Mouse (Mus musculus): ENCODE data around the gene Rasip1.

The Rasip1 gene

GRCm38 (mm10) chr7:45624718-45625117 lies 2.6 kb upstream of the Rasip1 start:
- DNase-seq (ENCODE audit: low spot score), result no peak

DNA sequence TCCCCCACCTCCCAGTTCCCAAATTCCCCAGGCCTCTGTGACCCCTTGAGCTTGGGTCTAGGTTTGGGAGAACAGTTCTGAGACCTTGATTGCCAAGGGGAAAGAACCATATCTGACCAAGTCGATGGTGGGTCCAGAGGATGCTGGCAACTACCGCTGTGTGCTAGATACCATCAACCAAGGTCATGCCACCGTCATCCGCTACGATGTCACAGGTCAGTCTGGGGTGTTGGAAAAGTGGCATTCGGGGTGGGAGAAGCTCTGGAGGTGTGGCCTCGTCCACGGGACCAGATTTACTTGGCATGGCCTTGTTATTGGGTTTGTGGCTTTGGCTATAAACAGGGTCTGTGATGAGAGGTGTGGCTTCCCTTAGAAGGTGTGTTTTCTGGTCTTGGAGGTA lies 1.8 kb upstream of the Rasip1 start:
- no peak for DNase-seq (ENCODE audit: low spot score)

- no peak for DNase-seq (ENCODE audit: low spot score)
Observed at GRCm38 (mm10) chr7:45626571-45627076, 664 bp upstream of the Rasip1 start.

DNA sequence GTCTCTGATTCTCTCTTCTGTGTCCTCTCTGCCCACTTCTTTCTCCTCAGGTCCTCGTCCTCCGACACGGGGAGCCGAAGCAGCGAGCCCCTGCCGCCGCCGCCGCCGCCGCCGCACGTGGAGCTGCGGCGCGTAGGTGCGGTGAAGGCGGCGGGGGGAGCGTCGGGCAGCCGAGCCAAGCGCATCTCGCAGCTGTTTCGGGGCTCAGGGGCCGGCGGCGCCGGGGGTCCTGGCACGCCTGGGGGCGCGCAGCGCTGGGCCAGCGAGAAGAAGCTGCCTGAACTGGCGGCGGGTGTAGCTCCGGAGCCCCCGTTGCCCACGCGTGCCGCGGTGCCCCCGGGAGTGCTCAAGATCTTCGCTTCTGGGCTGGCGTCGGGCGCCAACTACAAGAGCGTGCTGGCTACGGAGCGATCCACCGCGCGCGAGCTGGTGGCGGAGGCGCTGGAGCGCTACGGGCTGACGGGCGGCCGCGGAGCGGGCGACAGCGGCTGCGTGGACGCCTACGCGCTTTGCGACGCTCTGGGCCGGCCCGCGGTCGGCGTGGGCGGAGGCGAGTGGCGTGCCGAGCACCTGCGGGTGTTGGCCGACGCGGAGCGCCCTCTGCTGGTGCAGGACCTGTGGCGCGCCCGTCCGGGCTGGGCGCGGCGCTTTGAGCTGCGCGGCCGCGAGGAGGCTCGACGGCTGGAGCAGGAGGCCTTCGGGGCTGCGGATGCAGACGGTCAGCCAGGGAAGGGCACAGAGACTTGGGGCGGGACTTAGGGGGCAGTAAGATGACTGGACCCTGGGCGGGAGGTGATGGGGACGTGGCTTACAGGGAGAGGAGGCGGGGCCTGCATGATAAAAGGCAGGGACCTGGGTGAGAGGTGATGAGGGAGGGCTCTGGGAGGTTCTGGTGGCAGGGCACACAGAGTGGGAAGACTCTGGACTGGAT lies 1.3 kb downstream of the Rasip1 start:
- no peak for DNase-seq (ENCODE audit: low spot score)

GRCm38 (mm10) chr7:45630064-45630907 lies 3.0 kb downstream of the Rasip1 start:
- no peak for DNase-seq (ENCODE audit: low spot score)

- no peak for DNase-seq (ENCODE audit: low spot score)
Observed at GRCm38 (mm10) chr7:45632499-45632898, 5.2 kb downstream of the Rasip1 start.

DNA sequence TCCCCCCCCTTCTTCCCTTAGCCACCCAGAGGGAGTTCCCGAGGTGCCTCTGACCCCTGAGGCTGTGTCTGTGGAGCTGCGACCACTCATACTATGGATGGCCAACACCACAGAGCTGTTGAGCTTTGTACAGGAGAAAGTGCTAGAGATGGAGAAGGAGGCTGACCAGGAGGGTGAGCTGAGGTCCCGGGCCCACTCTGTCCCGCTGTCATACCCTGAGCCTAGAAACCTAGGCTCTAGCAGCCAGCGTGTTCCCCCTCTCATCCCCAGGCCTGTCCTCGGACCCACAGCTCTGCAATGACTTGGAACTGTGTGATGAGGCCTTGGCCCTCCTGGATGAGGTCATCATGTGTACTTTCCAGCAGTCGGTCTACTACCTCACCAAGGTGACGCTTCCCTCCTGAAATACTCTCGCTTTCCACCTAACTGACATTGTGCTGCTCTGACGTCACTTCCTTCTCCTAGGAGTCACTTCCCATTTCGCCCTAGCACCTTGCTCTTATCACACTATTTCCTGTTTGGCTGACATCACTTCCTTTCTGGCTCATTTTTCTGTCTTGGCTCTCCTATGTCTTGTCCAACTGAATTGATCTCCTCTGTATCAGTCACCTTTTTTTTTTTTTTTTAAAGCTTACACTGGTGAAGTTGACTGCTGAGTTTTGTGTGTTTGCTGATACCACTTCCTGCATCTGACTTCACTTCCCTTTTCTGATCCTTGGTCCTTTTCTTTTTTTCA lies 7.8 kb downstream of the Rasip1 start:
- DNase-seq (ENCODE audit: low spot score), result no peak

- DNase-seq (ENCODE audit: low spot score), result no peak
Observed at GRCm38 (mm10) chr7:45635711-45636688, 8.7 kb downstream of the Rasip1 start.

DNA sequence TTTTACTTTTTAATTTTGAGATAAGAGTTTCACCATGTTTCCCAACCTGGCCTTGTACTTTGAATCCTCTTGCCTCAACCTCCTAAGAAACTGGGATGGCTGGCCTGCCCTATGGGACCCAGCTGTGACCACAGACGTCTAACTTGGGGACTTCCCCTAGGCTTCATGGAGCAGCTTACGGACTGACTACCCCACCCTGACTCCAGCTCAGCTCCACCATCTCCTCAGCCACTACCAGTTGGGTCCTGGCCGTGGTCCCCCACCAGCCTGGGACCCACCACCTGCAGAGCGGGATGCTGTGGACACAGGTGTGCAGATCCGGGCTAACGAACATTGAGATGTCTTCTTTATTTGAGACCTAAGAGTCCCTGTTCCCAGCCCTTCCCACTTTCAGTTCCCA lies 10.4 kb downstream of the Rasip1 start:
- no peak for DNase-seq (ENCODE audit: low spot score)

GRCm38 (mm10) chr7:45638623-45639401 lies 11.5 kb downstream of the Rasip1 start:
- DNase-seq (ENCODE audit: low spot score), result no peak

DNA sequence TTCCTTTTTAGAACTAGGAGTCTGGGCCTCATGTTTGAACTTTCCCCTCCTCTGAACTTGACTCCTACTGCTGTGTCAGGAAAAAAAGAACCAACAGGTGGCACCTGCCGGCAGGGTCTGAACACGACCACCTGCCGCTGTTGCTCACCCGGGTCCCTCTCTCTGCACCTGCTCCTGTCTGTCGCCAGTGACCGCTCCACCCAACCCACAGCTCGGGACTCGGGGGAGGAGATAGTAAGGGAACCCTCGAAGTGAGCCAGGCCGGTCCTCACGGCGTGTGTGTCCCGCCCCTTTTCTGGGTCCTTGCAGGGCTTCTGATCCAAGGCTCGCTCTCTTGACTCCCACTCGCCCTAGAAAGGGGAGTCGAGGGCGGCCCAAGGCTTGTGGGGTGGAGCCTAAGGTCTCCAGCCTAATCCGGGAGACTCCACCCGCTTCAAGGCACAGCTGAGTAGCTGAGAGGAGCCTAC lies 12.3 kb downstream of the Rasip1 start, which contains the start of gene Mamstr:
Gene Mamstr (plus strand): TSS at position 417 of the 467 bp plus-strand sequence.
- DNase-seq (ENCODE audit: low spot score), result no peak

DNA sequence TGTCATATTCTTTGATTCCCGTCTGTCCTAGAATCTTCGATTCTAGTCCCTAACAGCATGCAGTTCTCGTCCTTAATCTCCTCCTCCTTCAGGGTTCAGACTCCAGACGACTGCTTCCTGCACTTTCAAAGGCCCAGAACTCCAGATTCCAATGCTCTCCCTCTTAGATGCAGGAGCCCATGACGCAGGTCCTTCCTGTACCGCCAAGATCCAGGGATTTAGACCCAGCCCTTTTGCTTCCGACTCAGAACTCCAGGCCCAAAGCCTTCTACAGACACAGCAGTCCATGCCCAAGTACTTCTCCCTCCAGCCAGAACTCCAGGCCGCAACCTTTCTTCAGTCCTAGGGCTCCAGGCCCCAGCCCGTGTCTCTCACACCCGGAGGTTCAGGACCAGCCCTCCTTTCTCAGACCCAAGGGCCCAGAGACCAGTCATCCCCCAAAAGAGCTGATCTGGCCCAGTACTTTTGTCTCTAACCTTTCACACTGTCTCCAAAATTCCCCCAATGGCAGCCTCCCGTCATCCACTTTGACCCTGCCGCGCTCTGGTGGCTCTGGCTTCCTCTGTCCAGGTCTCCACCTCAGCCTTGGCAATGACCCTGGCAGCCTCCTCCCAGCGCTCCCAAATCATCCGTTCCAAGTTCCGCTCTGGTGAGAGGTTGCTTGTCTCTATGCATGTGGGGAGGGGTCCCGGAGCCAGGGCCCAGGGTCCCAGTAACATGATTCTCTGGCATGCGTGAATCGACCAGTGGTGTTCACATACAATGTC lies 13.1 kb downstream of the Rasip1 start:
- no peak for DNase-seq (ENCODE audit: low spot score)

DNA sequence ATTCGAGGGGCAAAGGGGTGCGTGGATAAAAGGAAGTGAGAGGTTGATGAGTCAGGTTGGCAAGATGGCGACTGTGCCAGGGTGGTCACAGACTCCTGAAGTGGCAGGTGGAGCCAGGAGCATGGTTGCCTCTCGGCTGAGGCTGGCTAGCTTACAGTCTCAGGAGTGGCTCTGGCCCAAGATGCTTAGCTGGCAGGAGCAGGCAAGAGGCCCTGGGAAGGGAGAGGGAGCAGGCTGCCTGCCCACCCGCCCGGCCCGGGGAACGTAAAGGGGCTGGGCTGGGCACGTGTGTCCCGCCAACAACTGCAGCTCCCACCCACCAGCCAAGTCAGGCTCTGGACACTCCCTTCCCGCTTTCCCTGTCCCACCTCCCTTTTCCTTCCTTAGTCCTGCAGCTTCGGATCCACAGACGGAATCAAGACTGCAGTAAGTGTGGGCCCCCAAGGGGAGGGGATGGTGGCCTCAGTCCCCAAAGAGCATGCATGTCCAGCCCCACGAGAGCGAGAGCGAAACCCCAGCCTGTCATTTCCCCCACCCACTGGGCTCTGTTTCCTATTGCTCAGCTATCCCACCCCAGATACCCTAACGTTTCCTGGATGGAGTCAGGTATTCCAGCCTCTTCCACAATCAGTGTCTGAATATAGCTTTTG lies 14.2 kb downstream of the Rasip1 start:
- no peak for DNase-seq (ENCODE audit: low spot score)

DNA sequence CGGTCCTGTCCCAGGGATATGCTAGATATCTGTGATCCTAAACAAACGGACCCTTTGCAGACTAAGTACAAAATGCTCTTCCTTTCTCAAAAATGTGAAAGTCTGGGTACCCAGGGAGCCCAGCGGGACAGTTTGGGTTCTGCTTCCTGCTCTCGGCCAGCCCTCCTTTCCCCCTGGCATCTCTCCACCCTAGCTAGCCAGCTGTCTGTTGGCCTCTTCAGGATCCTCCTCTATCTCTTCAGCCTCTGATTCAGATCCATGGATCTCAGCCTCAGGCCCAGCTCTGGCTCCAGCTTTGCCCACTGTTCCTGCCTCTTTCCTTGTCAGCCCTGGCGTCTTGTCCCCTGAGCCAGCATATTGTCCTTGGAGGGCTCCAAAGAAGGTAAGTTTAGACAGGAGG lies 14.8 kb downstream of the Rasip1 start:
- DNase-seq (ENCODE audit: low spot score), result no peak

DNA sequence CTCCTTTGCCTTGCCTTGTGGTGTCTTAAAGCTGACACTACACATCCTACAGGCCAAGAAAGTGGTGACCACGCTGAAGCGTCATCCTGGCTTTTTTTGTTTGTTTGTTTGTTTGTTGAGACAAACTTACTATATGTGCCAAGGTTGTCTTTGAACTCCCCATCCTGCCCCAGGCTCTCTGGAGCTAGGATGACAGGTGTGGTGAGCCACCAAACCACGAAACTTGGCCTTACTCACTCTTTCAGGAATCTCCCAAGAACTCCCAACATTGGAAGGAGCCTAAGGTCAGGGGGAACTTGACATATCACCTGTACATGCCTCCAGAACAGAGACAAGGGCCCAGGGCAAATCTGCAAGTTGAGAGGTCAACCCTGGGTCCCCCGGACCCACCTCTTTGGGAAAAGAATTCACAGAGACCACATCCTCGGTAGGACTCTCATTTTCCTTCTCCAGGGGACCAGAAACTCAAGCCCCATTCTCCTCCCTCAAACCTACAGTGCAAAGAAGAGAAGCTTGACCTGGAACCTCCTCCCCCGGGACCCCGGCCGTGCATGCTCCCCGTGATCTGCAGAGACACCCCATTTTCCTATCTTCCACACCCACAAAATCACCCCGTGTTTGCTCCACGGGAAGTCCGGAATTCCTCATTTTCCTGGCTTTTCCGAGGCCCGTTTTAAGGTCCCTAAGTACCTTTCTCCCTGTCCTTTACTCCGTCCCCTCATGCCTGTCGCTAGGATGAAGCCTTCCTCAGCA lies 15.4 kb downstream of the Rasip1 start:
- DNase-seq (ENCODE audit: low spot score), result peak; percentile 7

DNA sequence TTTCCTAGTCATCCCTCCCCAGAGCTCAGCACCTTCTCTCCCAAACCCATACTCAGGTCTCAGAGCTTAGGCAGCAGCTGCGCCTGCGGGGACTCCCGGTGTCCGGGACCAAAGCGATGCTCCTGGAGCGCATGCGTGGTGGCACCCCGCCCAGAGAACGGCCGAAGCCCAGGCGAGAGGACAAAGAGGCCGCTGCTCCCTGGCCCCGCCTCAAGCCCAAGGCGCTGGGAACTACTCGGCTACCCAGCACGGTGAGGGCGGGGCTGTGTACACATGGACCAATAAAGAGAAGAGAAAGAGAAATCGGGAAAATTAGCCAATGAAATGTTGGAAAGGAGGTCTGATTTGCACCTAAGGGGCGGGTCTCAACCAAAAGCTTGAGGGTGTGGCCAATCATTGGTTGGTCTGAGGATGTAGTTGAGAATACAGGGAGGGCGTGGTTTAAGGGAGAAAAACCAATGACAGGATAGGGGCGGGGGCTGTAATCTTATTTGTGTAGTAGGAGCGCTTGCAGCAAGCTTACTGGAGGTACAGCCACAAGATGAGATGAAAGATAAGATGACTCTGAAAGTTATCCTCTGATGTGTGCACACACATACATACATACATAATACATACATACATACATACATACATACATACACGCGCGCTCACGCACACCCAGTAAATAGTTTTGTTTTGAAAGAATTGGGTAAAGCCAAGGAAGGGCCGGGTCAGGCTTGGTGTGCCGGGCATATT lies 16.3 kb downstream of the Rasip1 start:
- peak; percentile 88 for DNase-seq (ENCODE audit: low spot score)

DNA sequence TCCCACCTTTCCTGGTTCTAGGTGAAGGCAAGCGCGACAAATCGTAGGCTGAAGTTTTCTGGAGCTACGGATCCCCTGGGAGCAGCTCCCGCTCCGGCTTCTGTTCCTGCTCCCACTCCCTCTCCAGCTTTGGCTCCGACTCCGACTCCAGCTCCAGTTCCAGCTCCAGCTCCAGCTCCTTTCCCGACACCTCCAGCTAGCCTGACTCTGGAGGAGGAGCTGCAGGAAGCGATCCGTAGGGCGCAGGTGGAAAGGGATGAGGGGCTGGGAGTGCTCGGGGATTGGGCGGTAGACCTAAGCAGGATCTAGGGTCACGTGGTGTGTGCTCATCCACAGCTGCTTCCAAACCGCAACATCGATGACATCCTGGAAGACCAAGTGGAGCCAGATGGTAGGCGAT lies 16.9 kb downstream of the Rasip1 start:
- DNase-seq (ENCODE audit: low spot score), result no peak

All from MN1 (cell line).